Mouse (Mus musculus) myocyte (in vitro differentiated cells): Measurements from ENCODE around the gene Mapkapk3.

Source experiments
- CEBPB ChIP-seq: IDR thresholded peaks from 2 replicates; pipeline ENCODE4 v1.6.1; 2011; ENCODE audit warnings: mild to moderate bottlenecking, moderate library complexity; ENCODE audit not compliant: poor library complexity, insufficient read depth, severe bottlenecking
- MAX ChIP-seq: IDR thresholded peaks from one replicate; pipeline ENCODE4 v1.6.1; 2011; ENCODE audit warnings: low read depth, mild to moderate bottlenecking, control low read depth
- MYOD1 ChIP-seq, 3 experiments: IDR thresholded peaks; one replicate each; pipeline ENCODE4 v1.6.1; 2011; ENCODE audit warnings: control low read depth in 2 of 3, low read depth in 2 of 3, mild to moderate bottlenecking in 2 of 3, moderate library complexity in 1 of 3; ENCODE audit not compliant: insufficient read length in 2 of 3, control insufficient read depth in 1 of 3

GRCm38 (mm10) chr9:107308346-107309000 lies 18.8 kb upstream of the Mapkapk3 start:
- TF ChIP-seq MAX, result no peak
- no peak for TF ChIP-seq CEBPB
- no peak for TF ChIP-seq MYOD1 (IDR thresholded peaks at IDR 0.05; ENCODE audit: control insufficient read depth in 1 of 3, insufficient read length in 2 of 3, low read depth in 2 of 3)
